Mouse (Mus musculus) forebrain, embryonic 10.5 days (tissue): ENCODE data around the gene Grik4. TPM values are rescaled to one million over a fixed set of nuclear protein-coding genes. Genes with fewer than 3 reads are reported as not detected.

Source experiments
- DNase-seq: peaks from one replicate; pipeline ENCODE4 v3.0.0-alpha.2; 2017; ENCODE audit warnings: low spot score; ENCODE audit errors: extremely low spot score
- H3K27ac ChIP-seq: fragments of 300-500 bp; sonication (generic); 2 replicates; pipeline ENCODE4 v1.5.1; 2016; ENCODE audit warnings: mild to moderate bottlenecking
- H3K27me3 ChIP-seq: fragments of 300-500 bp; sonication (generic); 2 replicates; pipeline ENCODE4 v1.6.1; 2016; ENCODE audit warnings: mild to moderate bottlenecking; ENCODE audit not compliant: poor library complexity, severe bottlenecking
- H3K36me3 ChIP-seq: fragments of 300-500 bp; sonication (generic); replicated peaks from 2 replicates; pipeline ENCODE4 v1.6.1; 2016; ENCODE audit warnings: mild to moderate bottlenecking, moderate library complexity
- H3K4me1 ChIP-seq: fragments of 300-500 bp; sonication (generic); 2 replicates; pipeline ENCODE4 v1.6.1; 2016
- H3K4me3 ChIP-seq: fragments of 300-500 bp; sonication (generic); 2 replicates; pipeline ENCODE4 v1.5.1; 2016; ENCODE audit warnings: mild to moderate bottlenecking, moderate library complexity
- H3K9me3 ChIP-seq: fragments of 300-500 bp; sonication (generic); 2 replicates; pipeline ENCODE4 v1.6.1; 2016; ENCODE audit warnings: mild to moderate bottlenecking, moderate library complexity
- WGBS: fragments of 180-500 bp; shearing (Covaris S2); methylation state at CpG from one replicate; pipeline ENCODE4 v1.1.7; 2016; 5-methylcytosine and 5-hydroxymethylcytosine counted together
- polyA plus RNA-seq: library from polyadenylated mRNA; unstranded; fragments of >200 nt; fragmentation: Nextera tagmentation; extraction: Ambion mirVana; gene quantifications from 2 replicates; pipeline ENCODE4 v1.2.1, GENCODE M21; 2016

Grik4 gene
- polyA plus RNA-seq, 1 experiment from 2014 or later, result 1.0 TPM

DNA sequence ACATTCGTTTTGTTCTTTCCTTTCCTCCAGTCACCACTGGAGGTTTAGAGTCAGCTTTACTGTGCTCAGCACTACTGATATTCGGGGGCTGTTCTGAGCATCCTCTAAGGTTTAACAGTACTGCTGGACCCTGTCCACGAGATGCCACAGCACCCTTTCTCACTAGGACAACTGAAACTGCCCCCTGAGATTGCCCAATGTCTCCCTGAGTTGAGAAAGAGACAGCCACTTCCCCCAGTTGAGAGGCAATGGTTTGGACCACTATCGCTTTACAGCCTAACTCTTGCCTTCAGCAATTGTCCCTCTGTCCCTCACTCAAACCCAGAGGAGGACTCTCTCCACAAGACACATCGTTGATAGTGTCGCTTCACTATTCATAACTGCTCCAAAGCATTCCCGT lies 238.4 kb downstream of the Grik4 start:
- Histone ChIP-seq H3K36me3 (no peaks in the 10 kb centered on the region), H3K4me1 (peaks cover 27% of the 10 kb centered on the region), H3K4me3 (no peak overlapping the region), H3K27ac (no peak overlapping the region), H3K9me3 (no peaks in the 10 kb centered on the region), H3K27me3 (no peaks in the 10 kb centered on the region)
- 79% methylated on average over 7 of the region's 7 CpGs for WGBS
- no peak for DNase-seq

DNA sequence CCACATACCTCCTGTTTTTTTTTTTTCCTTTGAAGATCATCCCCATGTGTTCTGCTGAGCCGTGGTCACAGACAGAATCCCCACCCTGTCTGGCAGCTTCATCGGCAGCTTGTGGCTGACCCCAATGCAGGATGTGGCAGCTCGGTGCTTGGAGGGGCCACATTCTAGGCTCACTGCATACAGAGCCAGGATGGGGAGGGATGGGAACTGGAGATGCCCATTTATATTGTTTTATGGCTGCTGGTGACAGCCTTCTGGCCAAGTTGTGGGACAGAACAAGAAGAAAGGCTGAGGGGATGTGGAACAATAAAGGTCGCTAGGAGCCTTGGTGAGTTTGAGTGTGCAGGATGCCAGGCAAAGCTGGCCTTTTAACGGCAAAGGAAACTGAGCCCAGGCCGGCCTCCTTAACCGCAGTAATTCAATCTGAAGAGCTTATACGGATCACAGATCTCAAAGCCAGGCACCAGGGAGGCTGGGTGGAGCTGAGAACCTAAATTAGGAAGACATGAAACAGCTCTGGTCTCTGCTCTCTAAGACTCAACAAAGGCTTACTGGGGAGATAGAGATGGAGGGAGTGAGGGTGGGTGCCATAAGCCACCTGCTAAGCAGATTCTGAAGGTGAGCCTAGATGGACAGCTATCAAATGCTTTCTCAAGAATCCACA lies 241.0 kb downstream of the Grik4 start:
- 40% methylated on average over 8 of the region's 8 CpGs for WGBS
- Histone ChIP-seq H3K9me3 (peaks cover 3% of the 10 kb centered on the region; the same call in 1 of the 2 replicates), H3K4me3 (no peak overlapping the region), H3K27ac (peak overlapping the region; percentile 56; the same call in 1 of the 2 replicates), H3K4me1 (peaks cover 27% of the 10 kb centered on the region), H3K36me3 (no peaks in the 10 kb centered on the region), H3K27me3 (no peaks in the 10 kb centered on the region)
- DNase-seq, result no peak

DNA sequence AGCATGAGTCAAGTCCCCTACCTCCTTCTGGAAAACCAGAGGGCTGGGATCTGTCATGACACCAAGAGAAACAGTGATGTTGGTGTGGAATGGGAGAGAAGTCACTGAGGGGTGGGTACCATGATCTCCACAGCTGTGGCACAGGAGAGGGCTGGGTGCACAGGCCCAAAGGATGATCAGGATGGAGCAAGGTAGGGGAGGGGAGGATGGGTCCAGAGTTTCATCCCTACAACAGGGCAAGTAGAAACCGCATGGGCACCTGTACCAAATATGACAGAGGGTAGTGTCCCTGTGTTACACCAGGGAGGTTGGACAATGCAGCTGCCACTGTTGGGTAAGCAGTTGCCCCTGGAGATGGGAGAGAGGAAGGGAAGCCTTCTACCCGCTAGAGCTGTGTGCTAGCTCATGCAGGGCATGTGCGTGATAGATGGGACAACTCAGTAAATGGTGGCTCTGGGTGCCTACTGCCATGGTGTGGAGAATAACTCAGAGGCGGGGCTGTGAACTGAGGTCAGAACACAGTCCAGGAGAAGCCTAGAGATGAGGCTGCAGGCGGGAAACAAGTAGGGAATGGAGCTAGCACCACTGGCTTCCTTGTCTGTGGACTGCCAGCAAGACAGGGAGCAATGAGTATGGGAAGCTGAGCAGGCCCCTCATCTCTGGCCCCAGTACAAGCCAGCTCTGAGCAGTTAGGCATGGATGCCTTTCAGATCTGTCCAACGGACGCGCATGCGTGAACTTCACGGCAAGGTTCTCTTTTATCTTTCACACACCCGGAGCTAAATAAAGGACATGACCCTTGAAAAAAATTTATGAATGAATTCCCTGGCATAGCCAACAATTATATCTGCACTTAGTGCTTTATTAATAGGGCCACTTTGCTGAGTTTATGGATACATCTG lies 241.8 kb downstream of the Grik4 start:
- 88% methylated on average over 11 of the region's 11 CpGs for WGBS
- no peaks in the 10 kb centered on the region for H3K36me3 ChIP-seq
- H3K4me3 ChIP-seq, result no peak overlapping the region
- H3K27me3 ChIP-seq, result no peaks in the 10 kb centered on the region
- no peak for DNase-seq
- H3K27ac ChIP-seq, result 0 out of 2 replicates have a peak overlapping the region, but pooled peaks have one; percentile 11
- H3K9me3 ChIP-seq, result peaks cover 4% of the 10 kb centered on the region; the same call in 1 of the 2 replicates
- peaks cover 27% of the 10 kb centered on the region for H3K4me1 ChIP-seq

DNA sequence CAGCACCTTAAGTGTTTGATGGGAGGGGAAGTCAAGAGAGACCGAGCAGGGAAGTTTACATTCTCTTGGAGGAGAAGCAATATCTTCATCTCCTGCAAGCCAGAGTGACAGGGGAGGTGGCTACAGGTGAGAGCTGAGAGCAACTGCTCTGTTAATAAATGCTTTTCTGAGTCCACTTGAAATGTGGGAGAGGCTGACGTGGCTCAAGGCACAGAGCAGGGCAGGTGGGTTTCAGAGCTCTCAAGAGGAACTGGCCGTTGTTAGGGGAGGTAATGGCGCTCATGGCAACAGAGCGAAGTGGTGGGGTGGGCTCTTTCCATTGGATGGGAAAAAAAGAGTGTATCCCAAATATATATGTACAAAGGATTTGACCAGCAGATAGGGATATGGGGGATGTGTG lies 242.6 kb downstream of the Grik4 start:
- Histone ChIP-seq H3K27ac (no peak overlapping the region), H3K4me1 (peaks cover 25% of the 10 kb centered on the region), H3K36me3 (no peaks in the 10 kb centered on the region), H3K27me3 (no peaks in the 10 kb centered on the region), H3K4me3 (no peak overlapping the region), H3K9me3 (peaks cover 8% of the 10 kb centered on the region; the same call in 1 of the 2 replicates)
- DNase-seq, result no peak
- 91% methylated on average over 5 of the region's 5 CpGs for WGBS

DNA sequence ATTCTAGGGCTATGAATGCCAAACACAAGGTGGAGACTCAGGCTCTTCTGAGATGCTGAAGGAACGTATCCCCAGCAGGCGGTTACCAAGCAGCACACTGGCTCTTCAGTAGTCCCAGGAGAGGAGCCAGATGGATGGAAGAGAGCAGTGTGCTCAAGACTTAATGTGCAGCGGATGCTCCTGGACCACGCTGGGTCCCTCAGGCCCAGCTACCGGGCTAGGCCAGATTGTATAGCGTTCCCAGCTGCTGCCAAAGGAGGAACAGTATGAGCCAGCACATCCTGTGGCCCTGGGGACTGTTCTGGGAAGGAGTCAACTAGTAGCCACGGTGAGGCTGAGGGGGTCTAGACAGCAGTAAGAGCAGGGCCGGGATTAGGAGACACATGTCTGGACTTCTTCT lies 251.3 kb downstream of the Grik4 start:
- Histone ChIP-seq H3K4me3 (no peak overlapping the region), H3K36me3 (no peaks in the 10 kb centered on the region), H3K27me3 (no peaks in the 10 kb centered on the region), H3K4me1 (no peaks in the 10 kb centered on the region), H3K27ac (no peak overlapping the region), H3K9me3 (peaks cover 3% of the 10 kb centered on the region; the same call in 1 of the 2 replicates)
- 86% methylated on average over 8 of the region's 8 CpGs for WGBS
- no peak for DNase-seq

DNA sequence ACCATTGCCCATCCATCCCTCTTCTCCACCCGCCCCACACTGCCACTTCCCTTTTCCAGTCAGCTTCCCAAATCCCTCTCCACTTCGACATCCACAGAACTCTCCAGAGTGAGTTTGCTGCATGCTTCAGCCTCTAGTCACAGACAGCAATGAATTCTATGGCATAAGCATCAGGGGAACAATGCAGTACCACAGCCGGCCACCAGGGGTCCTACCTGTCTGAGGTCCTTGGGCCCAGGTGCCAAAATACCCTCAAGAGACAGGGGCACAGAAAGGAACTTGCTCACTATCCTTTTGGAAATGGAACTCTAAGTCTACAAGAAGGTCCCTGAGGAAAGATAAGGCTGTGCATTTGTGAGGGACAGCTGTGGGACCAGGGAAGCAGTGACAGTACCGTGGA lies 256.1 kb downstream of the Grik4 start:
- 42% methylated on average over 4 of the region's 4 CpGs for WGBS
- no peak overlapping the region for H3K27ac ChIP-seq
- peak; percentile 69 for DNase-seq
- no peaks in the 10 kb centered on the region for H3K9me3 ChIP-seq
- no peak overlapping the region for H3K4me3 ChIP-seq
- H3K36me3 ChIP-seq, result no peaks in the 10 kb centered on the region
- H3K4me1 ChIP-seq, result peaks cover 1% of the 10 kb centered on the region; the same call in 1 of the 2 replicates
- H3K27me3 ChIP-seq, result no peaks in the 10 kb centered on the region

DNA sequence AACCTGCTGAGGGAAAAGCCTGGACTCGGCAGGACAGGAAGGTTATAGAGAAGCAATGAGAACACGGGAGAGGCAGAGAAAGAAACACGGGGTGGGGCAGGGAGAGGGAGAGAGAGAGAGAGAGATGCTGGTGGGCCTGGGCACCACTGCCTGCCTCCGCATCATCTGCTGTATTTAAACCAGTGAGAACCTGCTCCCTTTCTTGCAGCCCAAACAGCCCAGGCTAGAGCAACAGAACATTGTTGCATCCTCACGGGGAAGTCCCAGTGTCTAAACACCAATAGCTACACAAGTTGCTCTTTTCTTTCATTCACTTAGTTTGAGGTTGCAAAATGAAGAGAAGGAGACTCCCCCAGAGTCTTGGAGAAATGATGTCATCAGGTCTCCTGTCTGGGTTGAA lies 258.2 kb downstream of the Grik4 start:
- Histone ChIP-seq H3K4me3 (no peak overlapping the region), H3K9me3 (no peaks in the 10 kb centered on the region), H3K27ac (no peak overlapping the region), H3K27me3 (no peaks in the 10 kb centered on the region), H3K4me1 (peaks cover 12% of the 10 kb centered on the region), H3K36me3 (no peaks in the 10 kb centered on the region)
- DNase-seq, result no peak
- WGBS, result 79% methylated on average over 5 of the region's 5 CpGs

DNA sequence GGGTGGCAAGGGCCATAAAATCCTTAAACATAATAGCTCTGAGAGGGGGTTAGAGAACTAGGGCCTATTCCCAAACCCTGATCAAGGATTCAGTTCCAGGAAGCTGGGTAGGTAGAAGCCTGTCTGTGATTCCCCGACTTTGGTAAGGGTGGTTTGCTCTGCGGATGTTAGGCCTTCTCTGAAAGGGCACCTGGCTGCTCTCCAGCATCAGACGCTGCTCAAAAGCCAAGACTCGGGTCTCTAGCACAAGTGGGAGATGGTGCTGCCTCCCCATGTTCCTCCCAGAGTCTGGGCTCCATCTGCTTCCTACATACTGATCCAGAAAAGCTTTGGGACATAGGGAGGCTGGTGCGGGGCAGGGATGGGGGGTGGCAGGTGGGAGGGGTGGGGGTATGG lies 270.3 kb downstream of the Grik4 start:
- Histone ChIP-seq H3K27ac (no peak overlapping the region), H3K36me3 (no peaks in the 10 kb centered on the region), H3K27me3 (no peaks in the 10 kb centered on the region), H3K4me1 (peaks cover 20% of the 10 kb centered on the region), H3K9me3 (no peaks in the 10 kb centered on the region), H3K4me3 (no peak overlapping the region)
- DNase-seq, result no peak
- WGBS, result 84% methylated on average over 5 of the region's 5 CpGs

DNA sequence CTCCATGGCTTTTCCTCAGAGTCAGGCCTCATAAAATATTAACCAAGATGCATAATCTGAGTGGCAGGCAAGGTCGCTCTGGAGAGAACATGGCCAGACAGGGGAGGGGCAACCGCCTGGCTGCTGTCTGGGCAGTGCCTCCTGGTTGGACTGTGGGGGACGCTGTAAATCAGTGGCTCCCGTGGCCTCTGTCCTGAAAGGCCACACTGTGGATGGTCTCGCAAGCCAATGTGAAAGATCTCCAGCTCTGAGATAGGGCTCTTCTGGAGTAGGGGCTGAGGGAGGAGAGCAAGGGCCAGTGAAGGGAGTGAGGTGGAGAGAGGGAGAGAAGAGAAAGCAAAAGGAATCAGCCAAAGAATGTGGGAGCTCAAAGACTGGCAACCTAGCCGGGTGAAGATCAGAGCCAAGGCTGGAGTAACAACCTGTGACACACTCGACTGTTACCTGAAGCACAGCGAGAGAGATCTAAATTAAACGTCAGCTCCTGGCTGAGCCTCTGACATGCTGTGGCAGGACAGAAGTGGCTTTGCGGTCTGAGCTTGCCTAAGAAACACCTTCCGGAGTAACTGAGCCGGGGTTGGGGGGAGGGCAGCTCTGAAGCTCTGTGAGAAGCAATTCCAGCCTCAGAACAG lies 270.8 kb downstream of the Grik4 start:
- Histone ChIP-seq H3K4me1 (peaks cover 20% of the 10 kb centered on the region), H3K27me3 (no peaks in the 10 kb centered on the region), H3K4me3 (no peak overlapping the region), H3K27ac (peak overlapping the region; percentile 51; the same call in 1 of the 2 replicates), H3K36me3 (no peaks in the 10 kb centered on the region), H3K9me3 (no peaks in the 10 kb centered on the region)
- 72% methylated on average over 12 of the region's 12 CpGs for WGBS
- no peak for DNase-seq

DNA sequence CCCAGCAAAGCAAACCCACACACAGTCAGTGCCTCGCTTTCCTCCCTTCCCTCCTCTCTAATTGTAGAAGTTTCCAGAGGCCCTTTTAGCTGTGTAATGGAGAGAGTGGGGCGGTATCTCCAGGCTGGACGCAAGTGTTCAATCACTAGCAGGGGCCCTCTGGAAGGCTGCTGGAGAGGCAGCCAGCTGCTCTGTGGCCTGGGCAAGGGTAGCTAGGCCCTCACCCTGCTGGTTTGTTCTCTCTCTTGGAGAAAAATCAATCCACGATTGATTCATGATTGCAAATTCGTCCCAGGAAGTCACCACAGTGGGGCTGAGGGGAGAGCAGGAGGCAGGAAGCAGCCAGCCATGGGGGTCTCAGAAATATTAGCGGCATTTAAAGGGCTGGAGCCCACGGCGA lies 271.3 kb downstream of the Grik4 start:
- Histone ChIP-seq H3K9me3 (no peaks in the 10 kb centered on the region), H3K4me3 (no peak overlapping the region), H3K27me3 (no peaks in the 10 kb centered on the region), H3K4me1 (peaks cover 20% of the 10 kb centered on the region), H3K36me3 (no peaks in the 10 kb centered on the region), H3K27ac (peak overlapping the region; percentile 51)
- 83% methylated on average over 8 of the region's 8 CpGs for WGBS
- DNase-seq, result no peak

DNA sequence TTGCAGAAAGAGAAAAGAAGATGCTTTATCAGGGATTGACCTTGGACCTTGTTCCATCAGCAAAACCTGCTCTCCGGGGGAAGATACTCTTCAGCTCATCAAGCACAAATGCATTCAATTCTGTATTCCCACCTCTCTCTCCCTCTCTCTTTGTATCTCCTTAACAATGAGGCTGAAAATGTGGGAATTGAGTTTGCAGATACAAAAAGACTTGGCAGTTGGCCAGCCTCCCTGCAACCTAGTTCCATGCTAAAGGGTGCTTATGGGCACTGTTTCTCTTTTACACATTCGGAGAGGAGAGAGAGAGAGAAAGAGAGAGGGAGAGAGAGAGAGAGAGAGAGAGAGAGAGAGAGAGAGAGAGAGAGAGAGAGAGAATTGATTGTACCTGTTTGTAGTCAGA lies 273.7 kb downstream of the Grik4 start:
- H3K27me3 ChIP-seq, result no peaks in the 10 kb centered on the region
- WGBS, result 78% methylated on average over 2 of the region's 2 CpGs
- no peak overlapping the region for H3K4me3 ChIP-seq
- H3K27ac ChIP-seq, result no peak overlapping the region
- no peak for DNase-seq
- H3K4me1 ChIP-seq, result peaks cover 20% of the 10 kb centered on the region
- H3K9me3 ChIP-seq, result no peaks in the 10 kb centered on the region
- no peaks in the 10 kb centered on the region for H3K36me3 ChIP-seq

DNA sequence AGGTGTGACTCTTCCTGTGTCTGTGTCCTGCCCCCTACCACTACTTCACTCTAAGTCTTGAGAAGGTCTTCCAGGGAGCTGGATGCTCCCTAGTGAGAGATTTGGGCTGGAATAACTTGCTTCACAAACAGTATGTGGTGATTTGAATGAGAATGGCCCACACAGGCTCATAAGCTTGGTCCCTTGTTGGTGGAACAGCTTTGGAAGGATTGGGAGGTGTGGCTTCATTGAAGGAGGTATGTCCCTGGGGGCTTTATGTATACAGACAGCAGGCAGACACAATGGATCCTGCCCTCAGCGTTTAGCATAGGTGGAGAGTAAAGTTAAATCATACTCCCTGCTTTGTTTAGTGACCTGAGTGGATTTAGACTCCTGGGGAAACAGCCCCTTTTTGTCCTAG lies 282.8 kb downstream of the Grik4 start:
- DNase-seq, result no peak
- H3K9me3 ChIP-seq, result no peaks in the 10 kb centered on the region; the same call in 1 of the 2 replicates
- H3K36me3 ChIP-seq, result no peaks in the 10 kb centered on the region
- peaks cover 8% of the 10 kb centered on the region; the same call in 1 of the 2 replicates for H3K4me1 ChIP-seq
- 76% methylated on average over 1 of the region's 1 CpGs for WGBS
- no peak overlapping the region for H3K4me3 ChIP-seq
- H3K27me3 ChIP-seq, result no peaks in the 10 kb centered on the region
- no peak overlapping the region for H3K27ac ChIP-seq
